Mouse (Mus musculus) thymus, adult 2 months (tissue): ENCODE results near the gene Plekhg3. TPM values are rescaled to one million over a fixed set of nuclear protein-coding genes. Genes with fewer than 3 reads are reported as not detected.

Source experiments
- DNase-seq: peaks from one replicate; pipeline ENCODE4 v3.0.0; 2021
- H3K27ac ChIP-seq: fragments of 200-500 bp; 2 replicates; pipeline ENCODE4 v1.5.1; 2012; ENCODE audit warnings: low read length, control low read depth; ENCODE audit not compliant: control insufficient read depth, insufficient read depth
- H3K27me3 ChIP-seq: fragments of 200-500 bp; 2 replicates; pipeline ENCODE4 v1.6.1; 2012; ENCODE audit warnings: mild to moderate bottlenecking, low read length, moderate library complexity, mixed read lengths; ENCODE audit not compliant: control insufficient read depth, insufficient read depth
- H3K36me3 ChIP-seq: fragments of 200-500 bp; 2 replicates; pipeline ENCODE4 v1.6.1; 2012; ENCODE audit warnings: mild to moderate bottlenecking, low read length, moderate library complexity; ENCODE audit not compliant: control insufficient read depth, insufficient read depth
- H3K4me1 ChIP-seq: fragments of 200-500 bp; replicated peaks from 2 replicates; pipeline ENCODE4 v1.6.1; 2012; ENCODE audit warnings: low read length; ENCODE audit not compliant: control insufficient read depth, insufficient read depth
- H3K4me3 ChIP-seq: fragments of 200-500 bp; 2 replicates; pipeline ENCODE4 v1.5.1; 2012; ENCODE audit warnings: mild to moderate bottlenecking, low read length, control low read depth, moderate library complexity; ENCODE audit not compliant: control insufficient read depth, insufficient read depth
- CTCF ChIP-seq: fragments of 200-500 bp; IDR thresholded peaks from 2 replicates; pipeline ENCODE4 v1.5.1; 2012; ENCODE audit warnings: mild to moderate bottlenecking, control low read depth, low read length, moderate library complexity, borderline replicate concordance; ENCODE audit not compliant: control insufficient read depth, poor library complexity, insufficient read depth; ENCODE audit errors: extremely low read depth
- POLR2A ChIP-seq: fragments of 200-500 bp; IDR thresholded peaks from 2 replicates; pipeline ENCODE4 v1.6.1; 2012; ENCODE audit warnings: mild to moderate bottlenecking, low read length, control low read depth, moderate library complexity; ENCODE audit not compliant: control insufficient read depth, poor library complexity, insufficient read depth; ENCODE audit errors: extremely low read depth
- WGBS: fragments of 180-500 bp; shearing (Covaris S2); methylation state at CpG from one replicate; pipeline ENCODE4 v1.1.7; 2018; 5-methylcytosine and 5-hydroxymethylcytosine counted together
- polyA plus RNA-seq: library from polyadenylated mRNA; depleted of rRNA; stranded (reverse); fragments of >200 nt; gene quantifications from 2 replicates; pipeline ENCODE4 v1.2.3, GENCODE M21; 2012

Plekhg3 gene
- polyA plus RNA-seq, 1 experiment = 12.0 TPM

GRCm38 (mm10) chr12:76536591-76537153, 6.0 kb downstream of the Plekhg3 start:
- no peak for DNase-seq
- H3K36me3 ChIP-seq = no peaks in the 10 kb centered on the region
- H3K27ac ChIP-seq = no peak overlapping the region
- 84% methylated on average over 8 of the region's 8 CpGs for WGBS
- peaks cover 43% of the 10 kb centered on the region for H3K4me1 ChIP-seq
- TF ChIP-seq POLR2A (no peak), CTCF (no peak)
- no peaks in the 10 kb centered on the region; the same call in 1 of the 2 replicates for H3K27me3 ChIP-seq
- H3K4me3 ChIP-seq = no peak overlapping the region

- Histone ChIP-seq H3K27me3 (no peaks in the 10 kb centered on the region), H3K4me3 (no peak overlapping the region), H3K36me3 (no peaks in the 10 kb centered on the region), H3K4me1 (peaks cover 38% of the 10 kb centered on the region), H3K27ac (no peak overlapping the region)
- no peak for TF ChIP-seq CTCF
- TF ChIP-seq POLR2A = no peak
- WGBS = 29% methylated on average over 8 of the region's 8 CpGs
- peak; percentile 34 for DNase-seq
Observed at GRCm38 (mm10) chr12:76537434-76537833, 6.7 kb downstream of the Plekhg3 start.

GRCm38 (mm10) chr12:76540169-76540568, 9.5 kb downstream of the Plekhg3 start:
- DNase-seq = no peak
- H3K27ac ChIP-seq = no peak overlapping the region
- TF ChIP-seq CTCF (no peak), POLR2A (no peak)
- H3K27me3 ChIP-seq = no peaks in the 10 kb centered on the region
- H3K36me3 ChIP-seq = no peaks in the 10 kb centered on the region
- no peak overlapping the region for H3K4me3 ChIP-seq
- H3K4me1 ChIP-seq = peaks cover 20% of the 10 kb centered on the region
- 73% methylated on average over 3 of the region's 3 CpGs for whole genome bisulfite sequencing

GRCm38 (mm10) chr12:76540701-76541221, 10.1 kb downstream of the Plekhg3 start:
- 92% methylated on average over 10 of the region's 10 CpGs for WGBS
- no peak for TF ChIP-seq POLR2A
- TF ChIP-seq CTCF = no peak
- DNase-seq = no peak
- Histone ChIP-seq H3K36me3 (no peaks in the 10 kb centered on the region), H3K4me1 (peaks cover 20% of the 10 kb centered on the region), H3K4me3 (no peak overlapping the region), H3K27me3 (no peaks in the 10 kb centered on the region), H3K27ac (peak overlapping the region; percentile 18; the same call in 1 of the 2 replicates)

GRCm38 (mm10) chr12:76541475-76541874, 10.8 kb downstream of the Plekhg3 start:
- no peaks in the 10 kb centered on the region for H3K36me3 ChIP-seq
- peaks cover 22% of the 10 kb centered on the region for H3K4me1 ChIP-seq
- 78% methylated on average over 8 of the region's 8 CpGs for WGBS
- no peaks in the 10 kb centered on the region for H3K27me3 ChIP-seq
- no peak for DNase-seq
- H3K27ac ChIP-seq = no peak overlapping the region
- no peak overlapping the region for H3K4me3 ChIP-seq
- no peak for TF ChIP-seq CTCF

- Histone ChIP-seq H3K4me1 (peaks cover 22% of the 10 kb centered on the region), H3K36me3 (no peaks in the 10 kb centered on the region), H3K27ac (no peak overlapping the region), H3K27me3 (no peaks in the 10 kb centered on the region), H3K4me3 (no peak overlapping the region)
- no peak for DNase-seq
- WGBS = 90% methylated on average over 6 of the region's 6 CpGs
- TF ChIP-seq POLR2A = no peak
- TF ChIP-seq CTCF = no peak
Observed at GRCm38 (mm10) chr12:76541879-76542278, 11.2 kb downstream of the Plekhg3 start.
